Mouse (Mus musculus) neural tube, embryonic 14.5 days (tissue): Measurements from ENCODE around the gene Lcn12. TPM values are rescaled to one million over a fixed set of nuclear protein-coding genes. Genes with fewer than 3 reads are reported as not detected.

Experiments
- ATAC-seq: fragments of 200-750 bp; cut with Nextera tagmentation; 2 replicates; pipeline ENCODE4 v1.8.0; 2017; ENCODE audit warnings: low read depth, mild to moderate bottlenecking, moderate TSS enrichment, moderate library complexity
- H3K27ac ChIP-seq: fragments of 300-500 bp; sonication (generic); 2 replicates; pipeline ENCODE4 v1.5.1; 2014; ENCODE audit warnings: low read depth, mild to moderate bottlenecking, control low read depth, low read length, moderate library complexity, mixed read lengths
- H3K27me3 ChIP-seq: fragments of 300-500 bp; sonication (generic); 2 replicates; pipeline ENCODE4 v1.6.1; 2014; ENCODE audit warnings: low read length; ENCODE audit not compliant: control insufficient read depth, insufficient read depth
- H3K36me3 ChIP-seq: fragments of 300-500 bp; sonication (generic); 2 replicates; pipeline ENCODE4 v1.6.1; 2014; ENCODE audit warnings: low read length, mixed read lengths; ENCODE audit not compliant: control insufficient read depth, insufficient read depth
- H3K4me1 ChIP-seq: fragments of 300-500 bp; sonication (generic); 2 replicates; pipeline ENCODE4 v1.6.1; 2014; ENCODE audit warnings: low read length; ENCODE audit not compliant: control insufficient read depth, insufficient read depth
- H3K4me2 ChIP-seq: fragments of 300-500 bp; sonication (generic); 2 replicates; pipeline ENCODE4 v1.6.1; 2014; ENCODE audit warnings: mild to moderate bottlenecking, low read depth, low read length, control low read depth
- H3K4me3 ChIP-seq: fragments of 300-500 bp; sonication (generic); 2 replicates; pipeline ENCODE4 v1.5.1; 2014; ENCODE audit warnings: low read depth, low read length, control low read depth, mixed read lengths
- H3K9ac ChIP-seq: fragments of 300-500 bp; sonication (generic); replicated peaks from 2 replicates; pipeline ENCODE4 v1.6.1; 2014; ENCODE audit warnings: low read depth, mild to moderate bottlenecking, control low read depth, low read length, mixed read lengths
- H3K9me3 ChIP-seq: fragments of 300-500 bp; sonication (generic); 2 replicates; pipeline ENCODE4 v1.6.1; 2016; ENCODE audit warnings: low read length; ENCODE audit not compliant: control insufficient read depth
- WGBS: fragments of 180-500 bp; shearing (Covaris S2); extraction: QIAGEN DNeasy Blood & Tissue Kit; methylation state at CpG from one replicate; pipeline ENCODE4 v1.1.7; 2014; 5-methylcytosine and 5-hydroxymethylcytosine counted together
- polyA plus RNA-seq: library from polyadenylated mRNA; unstranded; fragments of >200 nt; fragmentation: Nextera tagmentation; extraction: Ambion mirVana; gene quantifications from 2 replicates; pipeline ENCODE4 v1.2.1, GENCODE M21; 2014

The Lcn12 gene
- polyA plus RNA-seq, 1 experiment from 2014 or later = not detected

- H3K4me2 ChIP-seq = no peak overlapping the region
- 31% methylated on average over 7 of the region's 7 CpGs for WGBS
- ATAC-seq = no peak
Measured at GRCm38 (mm10) chr2:25482969-25483368, 10.7 kb downstream of the Lcn12 start.

DNA sequence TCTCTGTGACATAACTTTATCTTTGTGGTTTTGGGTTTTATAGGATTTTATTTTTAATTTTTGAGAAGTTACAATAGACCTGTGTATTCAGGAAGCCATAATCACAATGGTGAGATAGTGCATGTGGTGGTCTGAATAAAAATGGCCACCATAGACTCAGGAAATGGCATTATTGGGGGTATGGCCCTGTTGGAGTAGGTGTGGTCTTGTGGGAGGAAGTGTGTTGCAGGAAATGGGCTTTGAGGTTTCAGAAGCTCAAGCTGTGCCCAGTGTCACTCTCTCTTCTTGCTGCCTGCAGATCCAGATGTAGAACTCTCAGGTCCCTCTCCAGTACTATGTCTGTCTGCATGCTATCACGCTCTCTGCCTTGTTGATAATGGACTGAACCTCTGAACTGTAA lies 13.2 kb downstream of the Lcn12 start:
- no peak overlapping the region for H3K9ac ChIP-seq
- H3K36me3 ChIP-seq = no peaks in the 10 kb centered on the region
- no peak for ATAC-seq
- no peak overlapping the region for H3K27ac ChIP-seq
- 93% methylated on average over 1 of the region's 1 CpGs for WGBS
- no peaks in the 10 kb centered on the region for H3K9me3 ChIP-seq
- H3K4me1 ChIP-seq = no peaks in the 10 kb centered on the region
- H3K27me3 ChIP-seq = no peaks in the 10 kb centered on the region
- no peak overlapping the region for H3K4me3 ChIP-seq
- no peak overlapping the region for H3K4me2 ChIP-seq

More at GRCm38 (mm10) chr2:25482969-25483368, 10.7 kb downstream of the Lcn12 start:
- Histone ChIP-seq H3K27ac (no peak overlapping the region), H3K4me3 (no peak overlapping the region), H3K36me3 (no peaks in the 10 kb centered on the region), H3K9me3 (no peaks in the 10 kb centered on the region), H3K9ac (no peak overlapping the region), H3K27me3 (no peaks in the 10 kb centered on the region), H3K4me1 (no peaks in the 10 kb centered on the region)

DNA sequence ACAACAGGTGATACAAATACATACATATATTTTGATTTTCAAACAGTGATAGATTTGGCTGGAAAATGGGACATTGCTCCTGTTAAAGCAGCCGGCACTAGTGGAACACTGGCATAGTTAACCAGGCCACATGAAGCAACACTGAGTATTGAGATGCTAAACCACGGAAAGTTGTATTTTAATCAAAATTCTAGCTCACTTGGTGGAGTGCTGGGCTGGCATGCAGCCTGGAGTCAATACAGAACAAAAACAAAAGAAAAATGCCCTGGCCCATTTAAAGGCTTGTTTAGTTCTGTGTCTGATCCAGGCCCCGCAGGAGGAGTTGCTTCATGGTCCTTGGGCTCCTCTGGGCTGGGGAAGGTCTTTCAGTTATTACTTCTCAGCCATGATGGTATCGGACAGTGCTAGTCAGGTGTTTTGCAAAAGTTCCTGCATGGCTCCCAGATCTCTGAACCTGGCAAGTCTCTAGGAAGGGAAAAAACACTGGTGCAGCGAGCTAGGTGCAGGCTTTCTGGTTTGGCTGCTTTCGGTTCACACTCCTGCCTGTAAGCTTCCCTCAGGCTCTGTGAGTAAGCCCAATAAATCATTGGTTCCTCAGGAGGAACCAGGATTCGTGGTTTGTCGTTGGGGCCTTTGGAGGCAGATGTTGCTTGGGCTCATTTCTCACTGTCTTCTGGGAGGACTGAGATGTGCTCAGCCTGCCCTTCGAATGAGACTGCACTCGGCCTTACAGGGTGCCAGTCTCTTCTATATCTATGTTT lies 14.0 kb downstream of the Lcn12 start:
- H3K9me3 ChIP-seq = no peaks in the 10 kb centered on the region
- no peak overlapping the region for H3K4me3 ChIP-seq
- no peaks in the 10 kb centered on the region for H3K27me3 ChIP-seq
- no peaks in the 10 kb centered on the region for H3K36me3 ChIP-seq
- no peak overlapping the region for H3K27ac ChIP-seq
- no peaks in the 10 kb centered on the region for H3K4me1 ChIP-seq
- no peak overlapping the region for H3K9ac ChIP-seq
- WGBS = 68% methylated on average over 10 of the region's 10 CpGs
- no peak overlapping the region for H3K4me2 ChIP-seq
- no peak for ATAC-seq

DNA sequence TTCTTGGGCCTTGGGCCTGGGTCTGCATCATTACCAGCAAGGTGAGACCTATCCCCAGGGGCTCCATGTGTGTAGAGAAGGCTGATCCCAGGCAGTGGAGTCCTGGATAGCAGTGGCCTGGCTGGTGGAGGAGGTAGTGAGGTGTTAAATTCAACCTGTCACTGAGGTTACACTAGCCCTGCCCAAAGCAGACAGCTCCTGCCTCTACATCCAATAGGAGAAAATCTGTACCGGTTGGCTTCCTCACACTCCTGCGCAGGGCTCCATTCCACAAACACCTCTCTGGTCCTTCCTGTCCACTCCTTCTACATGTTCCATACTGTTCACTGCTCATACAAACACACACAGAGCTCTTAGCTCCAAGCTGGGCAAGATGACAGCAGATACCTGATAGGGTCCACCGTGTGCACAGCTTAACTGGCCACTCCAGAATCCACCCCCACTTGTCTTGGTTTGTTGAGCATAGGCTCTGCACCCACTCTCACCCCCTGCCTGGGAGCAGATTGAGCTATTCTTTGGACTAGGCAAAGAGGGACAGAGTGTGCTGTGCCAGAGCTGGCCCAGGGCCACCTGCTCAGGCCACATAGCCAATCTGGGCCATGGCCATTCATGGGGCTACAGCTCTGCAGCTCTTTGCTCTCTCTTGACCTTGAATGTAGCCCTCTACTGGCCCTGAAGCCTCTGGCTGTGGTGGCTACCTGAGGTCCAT lies 15.6 kb downstream of the Lcn12 start:
- 94% methylated on average over 3 of the region's 3 CpGs for WGBS
- ATAC-seq = no peak

GRCm38 (mm10) chr2:25477541-25477940 lies 16.2 kb downstream of the Lcn12 start:
- no peaks in the 10 kb centered on the region for H3K36me3 ChIP-seq
- no peaks in the 10 kb centered on the region for H3K4me1 ChIP-seq
- H3K9ac ChIP-seq = no peak overlapping the region
- WGBS = 91% methylated on average over 8 of the region's 8 CpGs
- no peaks in the 10 kb centered on the region for H3K9me3 ChIP-seq
- no peak overlapping the region for H3K27ac ChIP-seq
- no peaks in the 10 kb centered on the region for H3K27me3 ChIP-seq
- no peak for ATAC-seq
- no peak overlapping the region for H3K4me2 ChIP-seq
- no peak overlapping the region for H3K4me3 ChIP-seq

More for the DNA sequence above, 15.6 kb downstream of the Lcn12 start:
- Histone ChIP-seq H3K9ac (no peak overlapping the region), H3K4me3 (no peak overlapping the region), H3K9me3 (no peaks in the 10 kb centered on the region), H3K4me1 (no peaks in the 10 kb centered on the region), H3K27ac (no peak overlapping the region), H3K4me2 (no peak overlapping the region), H3K36me3 (no peaks in the 10 kb centered on the region), H3K27me3 (no peaks in the 10 kb centered on the region)

- Histone ChIP-seq H3K36me3 (no peaks in the 10 kb centered on the region), H3K4me3 (no peak overlapping the region), H3K9ac (no peak overlapping the region), H3K4me2 (no peak overlapping the region), H3K27ac (no peak overlapping the region), H3K27me3 (no peaks in the 10 kb centered on the region), H3K9me3 (no peaks in the 10 kb centered on the region), H3K4me1 (peaks cover 6% of the 10 kb centered on the region; the same call in 1 of the 2 replicates)
- ATAC-seq = no peak
- 75% methylated on average over 2 of the region's 2 CpGs for WGBS
Measured at GRCm38 (mm10) chr2:25472550-25472949, 21.2 kb downstream of the Lcn12 start.

DNA sequence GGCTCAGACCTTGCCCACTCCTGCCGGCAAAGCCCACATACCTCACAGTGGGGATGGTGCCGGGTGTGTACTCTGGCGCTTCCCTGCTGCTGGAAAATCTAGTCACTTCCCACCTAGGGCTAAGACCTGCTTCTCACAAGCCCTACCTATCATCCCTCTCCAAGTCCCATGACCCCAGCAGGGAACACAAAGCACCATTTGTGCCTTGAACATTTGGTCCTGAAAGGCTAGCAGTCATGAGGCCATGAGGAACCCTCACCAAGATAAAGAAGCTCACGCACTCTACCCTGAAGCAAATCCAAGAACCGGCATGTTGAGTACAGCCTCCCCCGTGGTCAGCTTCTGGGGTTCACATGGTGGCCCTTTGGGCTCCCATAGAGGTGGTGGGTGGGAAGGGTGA lies 23.7 kb downstream of the Lcn12 start, which contains the start of gene Ptgds:
Gene Ptgds, minus strand, starts transcription at position 78 of the 400 bp plus-strand sequence.
- H3K9ac ChIP-seq = no peak within 1 kb of the TSS
- H3K27ac ChIP-seq = peak within 1 kb of the TSS; percentile 45; the same call in 1 of the 2 replicates
- no peaks in the 10 kb centered on the region for H3K27me3 ChIP-seq
- no peak within 1 kb of the TSS for H3K4me2 ChIP-seq
- WGBS = 67% methylated on average over 6 of the region's 6 CpGs
- H3K4me1 ChIP-seq = peaks cover 6% of the 10 kb centered on the region; the same call in 1 of the 2 replicates
- no peaks in the 10 kb centered on the region for H3K9me3 ChIP-seq
- H3K36me3 ChIP-seq = no peaks in the 10 kb centered on the region
- no peak within 1 kb of the TSS for H3K4me3 ChIP-seq
- no peak for ATAC-seq

DNA sequence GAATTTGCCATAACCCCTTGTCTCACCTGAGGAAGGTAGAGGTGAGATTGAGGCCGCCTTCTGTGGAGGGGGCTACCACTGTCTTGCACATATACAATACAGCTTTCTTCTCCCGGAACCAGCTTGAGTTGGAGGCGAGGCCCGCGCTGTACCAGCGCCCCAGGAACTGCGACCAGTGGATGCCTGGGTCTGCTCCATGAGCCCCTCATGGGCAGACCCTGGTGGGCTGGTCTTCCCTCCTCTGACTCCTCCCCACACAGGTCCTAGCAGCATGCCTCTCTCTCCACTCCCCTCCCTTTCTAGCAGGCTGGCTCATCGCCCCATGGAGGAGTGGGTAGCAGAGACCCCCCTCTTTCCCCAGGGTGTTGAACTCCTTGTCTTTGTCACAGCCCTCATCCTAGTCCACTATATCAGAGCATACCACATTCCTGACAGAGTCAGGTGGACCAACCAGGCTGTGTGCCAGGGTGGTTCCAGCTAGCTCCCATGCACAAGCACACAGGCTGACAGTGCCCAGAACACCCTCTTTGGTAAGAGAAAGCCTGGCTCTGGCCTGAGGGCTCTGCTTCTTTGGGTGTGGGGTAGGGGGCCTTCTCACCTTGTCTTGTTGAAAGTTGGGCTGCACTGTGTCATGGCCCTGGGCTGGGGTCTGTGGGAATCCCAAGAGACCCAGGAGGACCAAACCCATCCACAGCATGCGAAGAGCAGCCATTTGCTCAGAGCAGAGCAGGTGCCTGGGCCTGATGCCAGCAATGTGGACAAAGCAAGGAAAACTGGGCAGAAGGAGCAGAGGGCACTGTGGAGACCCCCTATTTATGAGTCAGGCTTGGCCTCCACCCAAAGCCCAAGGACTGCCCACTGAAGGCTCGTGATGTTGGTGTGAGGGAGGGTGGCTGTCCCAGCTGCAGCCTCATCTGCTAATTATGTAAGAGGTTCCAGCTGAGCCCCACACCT lies 24.5 kb downstream of the Lcn12 start:
- H3K9ac ChIP-seq = no peak overlapping the region

More for the DNA sequence above, 24.5 kb downstream of the Lcn12 start:
- Histone ChIP-seq H3K36me3 (no peaks in the 10 kb centered on the region), H3K9me3 (no peaks in the 10 kb centered on the region), H3K27me3 (no peaks in the 10 kb centered on the region), H3K4me3 (no peak overlapping the region), H3K4me2 (no peak overlapping the region), H3K27ac (peak overlapping the region; percentile 45; the same call in 1 of the 2 replicates), H3K4me1 (peaks cover 6% of the 10 kb centered on the region; the same call in 1 of the 2 replicates)
- peak; percentile 59; the same call in 1 of the 2 replicates for ATAC-seq
- 70% methylated on average over 10 of the region's 10 CpGs for WGBS
